Mouse (Mus musculus) heart, embryonic 13.5 days (tissue): Measurements from ENCODE around the gene Gtf2f2. TPM values are rescaled to one million over a fixed set of nuclear protein-coding genes. Genes with fewer than 3 reads are reported as not detected.
"Not testable (repeated sequence)": the region's sequence is repeated elsewhere in the genome, so short reads cannot be mapped to it uniquely, and the experiment has no call there.

Experiments
- ATAC-seq: fragments of 200-750 bp; cut with Nextera tagmentation; 2 replicates; pipeline ENCODE4 v1.8.0; 2017; ENCODE audit warnings: moderate TSS enrichment; ENCODE audit not compliant: insufficient number of reproducible peaks, low FRiP score, low TSS enrichment; ENCODE audit errors: extremely low read depth
- H3K27ac ChIP-seq: fragments of 300-500 bp; sonication (generic); replicated peaks from 2 replicates; pipeline ENCODE4 v1.5.1; 2015; ENCODE audit warnings: moderate library complexity, mild to moderate bottlenecking, inconsistent platforms
- H3K27me3 ChIP-seq: fragments of 300-500 bp; sonication (generic); replicated peaks from 2 replicates; pipeline ENCODE4 v1.6.1; 2015; ENCODE audit warnings: mild to moderate bottlenecking, inconsistent platforms
- H3K36me3 ChIP-seq: fragments of 300-500 bp; sonication (generic); 2 replicates; pipeline ENCODE4 v1.6.1; 2015; ENCODE audit warnings: mild to moderate bottlenecking, inconsistent platforms
- H3K4me1 ChIP-seq: fragments of 300-500 bp; sonication (generic); 2 replicates; pipeline ENCODE4 v1.6.1; 2015; ENCODE audit warnings: inconsistent platforms
- H3K4me2 ChIP-seq: fragments of 300-500 bp; sonication (generic); 2 replicates; pipeline ENCODE4 v1.6.1; 2015; ENCODE audit warnings: inconsistent platforms, mild to moderate bottlenecking, moderate library complexity
- H3K4me3 ChIP-seq: fragments of 300-500 bp; sonication (generic); 2 replicates; pipeline ENCODE4 v1.5.1; 2015; ENCODE audit warnings: moderate library complexity, mild to moderate bottlenecking, inconsistent platforms
- H3K9ac ChIP-seq: fragments of 300-500 bp; sonication (generic); 2 replicates; pipeline ENCODE4 v1.6.1; 2015; ENCODE audit warnings: inconsistent platforms, mild to moderate bottlenecking, moderate library complexity
- H3K9me3 ChIP-seq: fragments of 300-500 bp; sonication (generic); 2 replicates; pipeline ENCODE4 v1.6.1; 2016; ENCODE audit warnings: inconsistent platforms
- WGBS: fragments of 180-500 bp; shearing (Covaris S2); methylation state at CpG from one replicate; pipeline ENCODE4 v1.1.7; 2015; ENCODE audit warnings: mixed read lengths; 5-methylcytosine and 5-hydroxymethylcytosine counted together
- polyA plus RNA-seq: library from polyadenylated mRNA; unstranded; fragments of >200 nt; fragmentation: Nextera tagmentation; extraction: Ambion mirVana; gene quantifications from 2 replicates; pipeline ENCODE4 v1.2.1, GENCODE M21; 2015

Gene Gtf2f2
- polyA plus RNA-seq, 1 experiment from 2014 or later: 26.9 TPM

DNA sequence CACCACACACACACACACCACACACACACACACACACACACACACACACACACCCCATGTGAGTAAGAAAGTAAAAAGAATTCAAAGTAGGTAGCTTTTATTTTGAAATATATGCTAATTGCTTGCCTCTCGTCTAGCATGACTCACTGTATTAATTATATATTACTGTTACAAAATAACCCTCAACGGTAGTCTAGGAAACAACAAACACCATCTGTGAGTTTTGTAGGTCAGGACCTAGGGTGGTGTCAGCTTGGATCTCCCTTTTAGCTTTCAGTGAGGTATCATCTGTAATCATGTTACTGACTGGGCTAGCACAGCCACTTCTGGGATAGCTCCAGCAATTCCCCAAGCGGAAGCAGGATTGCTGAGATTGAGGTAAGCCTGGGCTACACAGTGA lies 133.4 kb downstream of the Gtf2f2 start:
- Histone ChIP-seq H3K4me2 (no peak overlapping the region), H3K36me3 (no peaks in the 10 kb centered on the region), H3K4me3 (no peak overlapping the region), H3K9ac (no peak overlapping the region), H3K27ac (no peak overlapping the region), H3K27me3 (no peaks in the 10 kb centered on the region), H3K9me3 (no peaks in the 10 kb centered on the region), H3K4me1 (peaks cover 16% of the 10 kb centered on the region)
- 81% methylated on average over 3 of the region's 3 CpGs for WGBS
- no peak for ATAC-seq

DNA sequence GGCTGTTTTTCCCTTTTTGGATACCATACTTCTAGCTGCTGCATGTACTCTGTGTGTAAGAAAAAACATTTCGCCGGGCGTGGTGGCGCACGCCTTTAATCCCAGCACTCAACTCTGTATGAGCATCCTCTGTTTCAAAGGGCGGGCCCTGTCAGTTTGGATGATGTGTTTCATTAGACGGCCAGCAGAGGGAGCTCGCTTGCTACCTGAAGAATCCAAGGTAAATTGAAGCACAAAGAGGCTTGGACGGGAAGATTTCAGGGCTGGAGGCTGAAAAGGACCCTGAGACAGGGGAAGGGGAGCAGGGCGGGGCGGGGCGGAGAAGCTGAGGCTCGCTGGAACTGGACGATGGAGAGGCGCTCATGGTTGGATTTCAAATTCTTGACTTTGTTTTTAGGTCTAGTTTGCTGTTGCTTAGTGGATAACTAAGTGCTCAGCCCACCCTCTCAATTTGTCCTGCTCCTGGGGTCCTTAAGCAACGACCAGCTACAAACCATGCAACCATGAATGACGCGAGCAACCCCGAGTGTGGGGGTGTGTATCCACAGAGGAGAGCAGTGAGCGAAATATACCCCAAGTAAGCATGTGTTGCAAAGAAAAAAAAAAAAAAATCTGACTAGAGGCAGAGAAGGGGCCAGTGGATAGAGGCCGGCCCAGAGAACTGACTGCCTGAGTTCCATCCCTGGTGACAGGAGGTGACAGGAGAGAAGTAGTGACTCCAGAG lies 134.2 kb downstream of the Gtf2f2 start:
- no peak for ATAC-seq
- Histone ChIP-seq H3K36me3 (no peaks in the 10 kb centered on the region), H3K4me2 (peak overlapping the region; percentile 53), H3K27me3 (no peaks in the 10 kb centered on the region), H3K9ac (peak overlapping the region; percentile 52; the same call in 1 of the 2 replicates), H3K9me3 (no peaks in the 10 kb centered on the region), H3K4me3 (peak overlapping the region; percentile 8; the same call in 1 of the 2 replicates), H3K27ac (no peak overlapping the region), H3K4me1 (peaks cover 9% of the 10 kb centered on the region; the same call in 1 of the 2 replicates)
- WGBS: 18% methylated on average over 21 of the region's 21 CpGs

DNA sequence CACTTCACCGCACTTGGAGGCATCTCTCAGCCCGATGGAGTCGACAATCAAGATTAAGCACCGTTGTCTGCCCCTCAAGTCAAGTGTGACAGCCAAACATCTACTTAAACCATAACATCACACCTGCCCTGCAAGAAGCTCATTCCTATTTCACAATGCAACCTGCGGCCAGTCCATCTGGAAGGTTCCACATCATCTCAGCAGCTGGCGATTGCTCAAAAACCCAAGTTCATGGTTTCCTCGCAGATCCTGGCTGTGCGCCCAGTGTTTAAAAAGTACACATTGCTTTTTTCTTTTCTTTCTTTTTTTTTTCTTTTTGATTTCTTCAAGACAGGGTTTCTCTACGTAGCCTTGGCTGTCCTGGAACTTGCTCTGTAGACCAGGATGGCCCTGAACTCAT lies 137.1 kb downstream of the Gtf2f2 start:
- Histone ChIP-seq H3K27me3 (no peaks in the 10 kb centered on the region), H3K4me3 (no peak overlapping the region), H3K4me2 (no peak overlapping the region), H3K36me3 (no peaks in the 10 kb centered on the region), H3K9me3 (no peaks in the 10 kb centered on the region), H3K4me1 (peaks cover 12% of the 10 kb centered on the region; the same call in 1 of the 2 replicates), H3K9ac (no peak overlapping the region), H3K27ac (no peak overlapping the region)
- ATAC-seq: no peak
- WGBS: 65% methylated on average over 9 of the region's 9 CpGs

- Histone ChIP-seq H3K27ac (no peak overlapping the region), H3K9ac (no peak overlapping the region), H3K4me2 (no peak overlapping the region), H3K36me3 (no peaks in the 10 kb centered on the region), H3K27me3 (no peaks in the 10 kb centered on the region), H3K4me3 (no peak overlapping the region), H3K9me3 (no peaks in the 10 kb centered on the region), H3K4me1 (peaks cover 9% of the 10 kb centered on the region; the same call in 1 of the 2 replicates)
- ATAC-seq: no peak
- 87% methylated on average over 4 of the region's 4 CpGs for WGBS
Measured at GRCm38 (mm10) chr14:75871750-75872149, 138.9 kb downstream of the Gtf2f2 start.

GRCm38 (mm10) chr14:75871111-75871510 lies 139.6 kb downstream of the Gtf2f2 start:
- Histone ChIP-seq H3K9ac (0 out of 2 replicates have a peak overlapping the region, but pooled peaks have one; percentile 19), H3K4me3 (no peak overlapping the region), H3K36me3 (no peaks in the 10 kb centered on the region), H3K4me2 (peak overlapping the region; percentile 41), H3K27ac (no peak overlapping the region), H3K9me3 (no peaks in the 10 kb centered on the region), H3K27me3 (no peaks in the 10 kb centered on the region), H3K4me1 (peaks cover 5% of the 10 kb centered on the region; the same call in 1 of the 2 replicates)
- ATAC-seq: no peak
- 30% methylated on average over 2 of the region's 5 CpGs for WGBS

- Histone ChIP-seq H3K27me3 (no peaks in the 10 kb centered on the region), H3K4me3 (peak overlapping the region; percentile 33), H3K36me3 (no peaks in the 10 kb centered on the region), H3K9ac (peak overlapping the region; percentile 33; the same call in 1 of the 2 replicates), H3K4me2 (peak overlapping the region; percentile 51), H3K27ac (no peak overlapping the region), H3K9me3 (no peaks in the 10 kb centered on the region), H3K4me1 (peaks cover 5% of the 10 kb centered on the region; the same call in 1 of the 2 replicates)
- WGBS: 14% methylated on average over 9 of the region's 10 CpGs
- ATAC-seq: no peak
Measured at GRCm38 (mm10) chr14:75870631-75871030, 140.0 kb downstream of the Gtf2f2 start.

- Histone ChIP-seq H3K4me1 (peaks cover 7% of the 10 kb centered on the region; the same call in 1 of the 2 replicates), H3K36me3 (no peaks in the 10 kb centered on the region), H3K9ac (0 out of 2 replicates have a peak overlapping the region, but pooled peaks have one; percentile 52), H3K4me2 (no peak overlapping the region), H3K9me3 (no peaks in the 10 kb centered on the region), H3K27ac (no peak overlapping the region), H3K27me3 (no peaks in the 10 kb centered on the region), H3K4me3 (no peak overlapping the region)
- ATAC-seq: no peak
- WGBS: 74% methylated on average over 14 of the region's 14 CpGs
Measured at GRCm38 (mm10) chr14:75869769-75870363, 140.8 kb downstream of the Gtf2f2 start.

DNA sequence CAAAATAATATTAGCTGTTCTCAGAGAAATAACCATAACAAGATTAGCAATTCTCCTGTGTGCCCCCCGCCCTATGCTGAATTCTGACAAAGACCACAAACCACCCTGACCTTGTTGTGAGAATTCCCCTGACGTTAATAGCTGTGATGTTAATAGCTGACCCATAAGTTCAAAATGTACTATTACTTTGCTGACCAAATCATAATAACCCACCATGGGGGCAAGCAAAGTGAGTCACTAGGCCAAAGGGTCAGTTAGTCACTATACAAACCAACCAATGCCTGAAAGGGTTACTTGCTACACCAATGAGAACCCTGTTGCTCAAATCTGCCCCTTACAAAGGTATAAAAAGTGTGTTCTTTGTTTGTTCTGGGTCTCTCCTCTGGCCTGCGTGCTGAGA lies 142.6 kb downstream of the Gtf2f2 start:
- not testable (repeated sequence) for H3K9ac ChIP-seq, H3K4me2 ChIP-seq, H3K36me3 ChIP-seq, ATAC-seq, H3K4me3 ChIP-seq, H3K27me3 ChIP-seq, H3K9me3 ChIP-seq, H3K27ac ChIP-seq
- H3K4me1 ChIP-seq: peaks cover 24% of the 10 kb centered on the region
- 81% methylated on average over 3 of the region's 3 CpGs for whole genome bisulfite sequencing

DNA sequence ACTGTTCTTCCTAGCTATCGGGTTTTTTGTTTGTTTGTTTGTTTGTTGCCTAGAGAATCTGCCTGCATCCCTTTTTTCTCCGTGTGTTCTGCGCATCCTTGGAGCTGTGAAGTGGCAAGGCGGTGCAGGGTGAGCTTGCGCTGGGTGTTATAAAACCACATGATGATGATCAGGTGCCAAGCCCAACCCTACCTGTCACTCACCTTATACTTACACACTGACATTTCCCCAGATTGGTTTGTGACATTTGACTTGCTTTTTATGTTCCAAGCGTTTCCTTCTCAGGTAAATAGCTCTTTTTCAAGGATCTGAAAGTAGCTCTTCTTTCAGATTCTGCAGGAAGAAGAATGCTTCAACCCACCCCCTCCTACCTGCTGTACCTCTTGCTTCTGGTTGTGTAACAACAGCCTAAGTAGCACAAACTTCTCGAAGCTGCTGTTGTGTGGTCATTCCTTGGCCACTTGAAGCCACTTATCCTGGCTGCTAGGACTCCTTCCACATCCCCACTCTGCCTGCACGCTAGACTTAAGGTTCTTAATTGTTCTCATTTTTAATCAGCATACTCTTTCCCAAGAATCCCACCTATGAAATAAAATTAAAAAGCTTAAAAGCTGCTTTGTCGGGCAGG lies 143.8 kb downstream of the Gtf2f2 start:
- no peaks in the 10 kb centered on the region for H3K36me3 ChIP-seq
- no peak for ATAC-seq
- H3K4me3 ChIP-seq: no peak overlapping the region
- H3K27ac ChIP-seq: no peak overlapping the region
- peaks cover 9% of the 10 kb centered on the region; the same call in 1 of the 2 replicates for H3K9me3 ChIP-seq
- no peak overlapping the region for H3K4me2 ChIP-seq
- 79% methylated on average over 9 of the region's 9 CpGs for WGBS
- no peaks in the 10 kb centered on the region for H3K27me3 ChIP-seq
- peaks cover 28% of the 10 kb centered on the region for H3K4me1 ChIP-seq
- no peak overlapping the region; the same call in 1 of the 2 replicates for H3K9ac ChIP-seq

DNA sequence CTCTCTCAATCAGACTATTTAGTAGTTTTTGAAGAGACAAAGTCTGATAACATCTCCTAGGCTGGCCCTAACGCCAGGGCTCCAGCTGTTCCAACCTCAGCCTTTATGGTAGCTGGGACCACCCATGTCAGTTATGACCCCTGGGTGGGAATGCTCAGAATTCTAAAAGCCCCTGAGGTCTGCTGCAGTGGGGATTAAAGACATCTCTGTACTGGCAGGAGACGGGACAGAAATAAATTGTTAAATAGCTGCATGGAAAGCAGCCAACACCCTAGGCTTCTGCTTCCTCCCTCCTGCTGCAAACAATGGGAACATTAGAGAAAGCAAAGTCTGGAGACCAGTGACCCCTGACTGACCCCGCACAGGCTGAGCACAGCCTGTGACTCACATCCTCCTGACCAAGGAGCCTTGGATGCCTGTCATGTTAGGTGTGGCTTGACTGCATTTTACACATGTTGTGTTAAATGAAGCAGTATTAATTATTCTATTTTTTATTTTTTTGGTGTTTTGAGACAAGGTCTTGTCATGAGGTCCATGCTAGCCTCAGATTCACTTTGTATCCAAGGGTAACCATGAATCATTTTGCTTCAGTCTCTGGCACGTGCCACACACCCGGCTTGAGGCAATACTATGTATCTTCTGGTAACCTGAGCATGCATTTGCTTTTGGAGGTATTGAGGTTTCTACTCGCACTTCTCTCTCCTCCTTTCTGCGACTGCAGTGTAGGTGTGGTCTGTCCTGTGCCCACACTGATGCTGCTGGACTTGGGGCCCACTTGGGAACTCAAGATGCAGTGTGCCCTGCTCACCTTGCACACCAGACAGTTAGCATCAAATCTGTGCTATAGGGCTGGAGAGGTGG lies 146.9 kb downstream of the Gtf2f2 start:
- Histone ChIP-seq H3K4me2 (peak overlapping the region; percentile 38), H3K27me3 (no peaks in the 10 kb centered on the region), H3K4me1 (peaks cover 24% of the 10 kb centered on the region), H3K9me3 (peaks cover 9% of the 10 kb centered on the region; the same call in 1 of the 2 replicates), H3K4me3 (no peak overlapping the region), H3K9ac (peak overlapping the region; percentile 65), H3K36me3 (no peaks in the 10 kb centered on the region), H3K27ac (peak overlapping the region; percentile 96)
- WGBS: 25% methylated on average over 7 of the region's 7 CpGs
- peak; percentile 85 for ATAC-seq
